In the genomic region with DNA sequence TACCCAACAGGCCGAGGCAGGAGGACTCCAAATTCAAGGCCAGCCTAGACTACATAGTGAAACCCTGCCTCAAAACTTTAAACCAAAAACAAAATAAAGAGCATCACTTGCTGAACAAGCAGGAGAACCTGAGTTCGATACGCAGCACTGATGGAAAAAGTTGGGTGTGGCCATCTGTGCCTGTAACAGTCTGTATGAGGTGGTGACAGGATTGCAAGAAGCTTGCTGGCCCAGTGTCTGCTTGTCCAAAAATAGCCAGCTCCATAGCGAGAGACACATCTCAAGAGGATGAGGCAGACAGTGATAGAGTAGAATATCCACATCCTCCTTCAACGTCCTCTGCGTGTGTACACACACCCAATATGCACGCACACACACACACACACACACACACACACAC, we compare ENCODE assay signal across 28 mouse cellular contexts.
DNase-seq lines count a peak whose midpoint lies in the region; ATAC-seq lines count a peak whose summit lies in the region.
"Had no signal": no experiment of that assay in that cellular context is flagged by ENCODE, and none has a peak within 500 bp of the region (broad histone marks: within the 10 kb centered on the region; RNA-seq: fewer than 3 reads in every experiment).

No protein-coding gene starts in this region.

- H3K27me3 ChIP-seq in heart, embryonic 15.5 days, result peaks cover 40% of the 10 kb centered on the region
- no peaks in the 10 kb centered on the region for H3K27me3 ChIP-seq in midbrain, embryonic 11.5 days (ENCODE audit: control insufficient read depth, insufficient read depth, low read length)
- H3K27me3 ChIP-seq in midbrain, embryonic 15.5 days (replicated peaks), result no peaks in the 10 kb centered on the region
- peaks cover 3% of the 10 kb centered on the region; the same call in 1 of the 2 replicates for H3K27me3 ChIP-seq in stomach, embryonic 16.5 days (ENCODE audit: control insufficient read depth, insufficient read depth, low read length)
- H3K27me3 ChIP-seq: CH12.LX; forebrain, embryonic 13.5 days; hindbrain, embryonic 12.5 days; hindbrain, embryonic 15.5 days; Patski had no signal

- H3K36me3 ChIP-seq in heart, embryonic 15.5 days, result no peaks in the 10 kb centered on the region
- H3K36me3 ChIP-seq in midbrain, embryonic 11.5 days (ENCODE audit: control insufficient read depth, insufficient read depth, low read length), result no peaks in the 10 kb centered on the region
- H3K36me3 ChIP-seq in midbrain, embryonic 15.5 days (replicated peaks), result no peaks in the 10 kb centered on the region
- no peaks in the 10 kb centered on the region for H3K36me3 ChIP-seq in stomach, embryonic 16.5 days (ENCODE audit: control insufficient read depth, insufficient read depth, low read length)
- H3K36me3 ChIP-seq: forebrain, embryonic 10.5 days; G1E; heart, embryonic 13.5 days; hindbrain, embryonic 12.5 days; hindbrain, embryonic 15.5 days had no signal

- H3K4me1 ChIP-seq in heart, embryonic 15.5 days (replicated peaks), result peaks cover 2% of the 10 kb centered on the region; the same call in 1 of the 2 replicates
- H3K4me1 ChIP-seq in midbrain, embryonic 11.5 days (ENCODE audit: control insufficient read depth, insufficient read depth, low read length), result no peaks in the 10 kb centered on the region
- no peaks in the 10 kb centered on the region for H3K4me1 ChIP-seq in midbrain, embryonic 15.5 days
- H3K4me1 ChIP-seq in stomach, embryonic 16.5 days (ENCODE audit: control insufficient read depth, insufficient read depth, low read length), result no peaks in the 10 kb centered on the region
- H3K4me1 ChIP-seq: forebrain, embryonic 10.5 days; forebrain, embryonic 13.5 days; hindbrain, embryonic 12.5 days; hindbrain, embryonic 15.5 days had no signal

- H3K27ac ChIP-seq in heart, embryonic 15.5 days, result no peak overlapping the region
- no peak overlapping the region for H3K27ac ChIP-seq in midbrain, embryonic 11.5 days (ENCODE audit: low read depth, low read length)
- no peak overlapping the region for H3K27ac ChIP-seq in midbrain, embryonic 15.5 days
- peak overlapping the region; percentile 86 for H3K27ac ChIP-seq in stomach, embryonic 16.5 days (ENCODE audit: low read length)
- H3K27ac ChIP-seq: forebrain, embryonic 10.5 days; forebrain, embryonic 13.5 days; heart, embryonic 13.5 days; hindbrain, embryonic 12.5 days; hindbrain, embryonic 15.5 days had no signal

- peak; percentile 74 for DNase-seq in heart, adult 11 months
- no peak for DNase-seq in heart, postnatal 4 days
- no peak for DNase-seq in heart, adult 9 months (ENCODE audit: low spot score in 2 of 2)
- peak; percentile 62 for DNase-seq in midbrain, embryonic 11.5 days (ENCODE audit: low spot score, missing footprints)
- DNase-seq: adrenal gland, adult 2 months; adrenal gland, postnatal 14 days; B cell, adult 2 months; cerebellum, adult 11 months; cerebellum, adult 2 months; cerebellum, adult 9-11 months; cerebellum, postnatal 25 days; gastrocnemius, postnatal 10 days; gastrocnemius, postnatal 36 days; heart, postnatal 10 days; kidney, adult 18-20 months had no signal

- ATAC-seq in heart, embryonic 15.5 days (replicated peaks; ENCODE audit: insufficient number of reproducible peaks, insufficient read depth, low FRiP score, low read depth), result 0 out of 2 replicates have a peak, but pooled peaks have one; percentile 22
- no peak for ATAC-seq in midbrain, embryonic 11.5 days (ENCODE audit: low FRiP score)
- ATAC-seq in midbrain, embryonic 15.5 days (replicated peaks), result no peak
- ATAC-seq in stomach, embryonic 16.5 days (ENCODE audit: insufficient read depth, low FRiP score), result no peak
- ATAC-seq: forebrain, embryonic 13.5 days; forebrain, embryonic 16.5 days; intestine, embryonic 16.5 days; Patski had no signal

- no peak overlapping the region for H3K4me2 ChIP-seq in heart, embryonic 15.5 days
- H3K4me2 ChIP-seq in midbrain, embryonic 11.5 days, result no peak overlapping the region
- H3K4me2 ChIP-seq in midbrain, embryonic 15.5 days, result no peak overlapping the region
- H3K4me2 ChIP-seq in stomach, embryonic 16.5 days (ENCODE audit: low read depth, low read length), result peak overlapping the region; percentile 27
- H3K4me2 ChIP-seq: forebrain, embryonic 13.5 days; heart, embryonic 13.5 days; hindbrain, embryonic 12.5 days; hindbrain, embryonic 15.5 days had no signal

- H3K4me3 ChIP-seq in heart, embryonic 15.5 days, result no peak overlapping the region
- no peak overlapping the region for H3K4me3 ChIP-seq in midbrain, embryonic 11.5 days (ENCODE audit: low read depth, low read length)
- H3K4me3 ChIP-seq in midbrain, embryonic 15.5 days, result no peak overlapping the region
- peak overlapping the region; percentile 20 for H3K4me3 ChIP-seq in stomach, embryonic 16.5 days (replicated peaks; ENCODE audit: low read length)
- H3K4me3 ChIP-seq: forebrain, embryonic 10.5 days; forebrain, embryonic 13.5 days; heart, embryonic 13.5 days; hindbrain, embryonic 12.5 days; hindbrain, embryonic 15.5 days had no signal

- H3K9ac ChIP-seq in heart, embryonic 15.5 days, result no peak overlapping the region
- H3K9ac ChIP-seq in midbrain, embryonic 11.5 days (ENCODE audit: low read length), result no peak overlapping the region
- H3K9ac ChIP-seq in midbrain, embryonic 15.5 days, result no peak overlapping the region
- H3K9ac ChIP-seq in stomach, embryonic 16.5 days (ENCODE audit: low read length), result no peak overlapping the region; the same call in 1 of the 2 replicates
- H3K9ac ChIP-seq: forebrain, embryonic 13.5 days; heart, embryonic 13.5 days; hindbrain, embryonic 12.5 days; hindbrain, embryonic 15.5 days had no signal

- 52% methylated on average over 7 of the region's 7 CpGs for WGBS in heart, embryonic 15.5 days
- WGBS in midbrain, embryonic 11.5 days, result 95% methylated on average over 7 of the region's 7 CpGs
- 91% methylated on average over 7 of the region's 7 CpGs for whole genome bisulfite sequencing in midbrain, embryonic 15.5 days
- WGBS in stomach, embryonic 16.5 days, result 75% methylated on average over 7 of the region's 7 CpGs

- no peaks in the 10 kb centered on the region for H3K9me3 ChIP-seq in heart, embryonic 15.5 days (replicated peaks)
- H3K9me3 ChIP-seq in midbrain, embryonic 11.5 days (ENCODE audit: control insufficient read depth, low read length), result no peaks in the 10 kb centered on the region
- H3K9me3 ChIP-seq in midbrain, embryonic 15.5 days, result no peaks in the 10 kb centered on the region
- H3K9me3 ChIP-seq in stomach, embryonic 16.5 days (replicated peaks; ENCODE audit: control insufficient read depth, low read length), result no peaks in the 10 kb centered on the region
- H3K9me3 ChIP-seq: forebrain, embryonic 10.5 days; forebrain, embryonic 13.5 days; G1E; heart, embryonic 13.5 days; hindbrain, embryonic 12.5 days; hindbrain, embryonic 15.5 days had no signal

Comparison
In these comparisons a context has a peak if more than half of its experiments do, and no peak if none do; other contexts are left out.
1. DNase-seq: peak in heart, adult 11 months (single experiment) and midbrain, embryonic 11.5 days (single experiment); none in heart, postnatal 4 days (single experiment) and heart, adult 9 months (0 of 2).